Comparison of ENCODE assay signal across 28 mouse cellular contexts in genomic region chr15:103535786-103536185, GRCm38 (mm10). TPM values are rescaled to one million over a fixed set of nuclear protein-coding genes. Genes with fewer than 3 reads are reported as not detected.
DNase-seq lines count a peak whose midpoint lies in the region; ATAC-seq lines count a peak whose summit lies in the region.
"Had no signal": no experiment of that assay in that cellular context is flagged by ENCODE, and none has a peak within 500 bp of the region (broad histone marks: within the 10 kb centered on the region; RNA-seq: fewer than 3 reads in every experiment).

No protein-coding gene starts in this region.

- 0 out of 2 replicates have a peak overlapping the region, but pooled peaks have one; percentile 1 for H3K4me2 ChIP-seq in midbrain, embryonic 13.5 days (replicated peaks)

- H3K36me3 ChIP-seq in heart, embryonic 10.5 days = 0 out of 2 replicates have a peak, but pooled peaks cover 3% of the 10 kb centered on the region
- H3K36me3 ChIP-seq in midbrain, embryonic 13.5 days = 0 out of 2 replicates have a peak, but pooled peaks cover 4% of the 10 kb centered on the region
- 0 out of 2 replicates have a peak, but pooled peaks cover 3% of the 10 kb centered on the region for H3K36me3 ChIP-seq in midbrain, embryonic 10.5 days
- no peaks in the 10 kb centered on the region for H3K36me3 ChIP-seq in limb, embryonic 10.5 days
- H3K36me3 ChIP-seq: embryonic facial prominence, embryonic 13.5 days; neural tube, embryonic 12.5 days had no signal

- H3K4me1 ChIP-seq in heart, embryonic 10.5 days = peaks cover 44% of the 10 kb centered on the region
- H3K4me1 ChIP-seq in midbrain, embryonic 13.5 days (replicated peaks) = peaks cover 42% of the 10 kb centered on the region
- H3K4me1 ChIP-seq in midbrain, embryonic 10.5 days = peaks cover 54% of the 10 kb centered on the region
- peaks cover 25% of the 10 kb centered on the region for H3K4me1 ChIP-seq in limb, embryonic 10.5 days

- H3K27ac ChIP-seq in heart, embryonic 10.5 days = peak overlapping the region; percentile 52; the same call in 1 of the 2 replicates
- H3K27ac ChIP-seq in midbrain, embryonic 13.5 days = no peak overlapping the region
- no peak overlapping the region for H3K27ac ChIP-seq in midbrain, embryonic 10.5 days (replicated peaks)
- H3K27ac ChIP-seq in limb, embryonic 10.5 days = no peak overlapping the region
- H3K27ac ChIP-seq: embryonic facial prominence, embryonic 13.5 days; neural tube, embryonic 12.5 days had no signal

- peaks cover 53% of the 10 kb centered on the region for H3K27me3 ChIP-seq in heart, embryonic 10.5 days (ENCODE audit: insufficient read depth, poor library complexity, severe bottlenecking)
- 0 out of 2 replicates have a peak, but pooled peaks cover 5% of the 10 kb centered on the region for H3K27me3 ChIP-seq in midbrain, embryonic 13.5 days
- H3K27me3 ChIP-seq in midbrain, embryonic 10.5 days (ENCODE audit: low read depth, poor library complexity, severe bottlenecking) = peaks cover 57% of the 10 kb centered on the region
- peaks cover 73% of the 10 kb centered on the region for H3K27me3 ChIP-seq in limb, embryonic 10.5 days (ENCODE audit: low read depth, poor library complexity, severe bottlenecking)
- H3K27me3 ChIP-seq: CH12.LX had no signal

- H3K9ac ChIP-seq in midbrain, embryonic 13.5 days (replicated peaks) = no peak overlapping the region
- H3K9ac ChIP-seq: embryonic facial prominence, embryonic 13.5 days had no signal

- no peak for ATAC-seq in midbrain, embryonic 13.5 days
- ATAC-seq: forebrain, embryonic 16.5 days had no signal

- peak; percentile 56 for DNase-seq in heart, embryonic 10.5 days (ENCODE audit: low spot score)
- DNase-seq in heart, adult 18-20 months = no peak
- DNase-seq in kidney, adult 11 months = peak; percentile 30
- no peak for DNase-seq in kidney, postnatal 14 days
- no peak for DNase-seq in midbrain, embryonic 10.5 days (ENCODE audit: low spot score)
- peak; percentile 8 for DNase-seq in limb, embryonic 10.5 days (ENCODE audit: low spot score)
- DNase-seq: adrenal gland, postnatal 14 days; cerebellum, adult 11 months; heart, postnatal 10 days; kidney, adult 18-20 months; layer of hippocampus, postnatal 36 days; liver; lung, adult 18-20 months; lung, postnatal 14 days; right cerebral cortex, adult 18-20 months; thymus, postnatal 25 days had no signal

- H3K4me3 ChIP-seq in heart, embryonic 10.5 days = no peak overlapping the region
- H3K4me3 ChIP-seq in midbrain, embryonic 13.5 days (replicated peaks) = no peak overlapping the region
- H3K4me3 ChIP-seq in midbrain, embryonic 10.5 days = no peak overlapping the region
- H3K4me3 ChIP-seq in limb, embryonic 10.5 days = no peak overlapping the region
- H3K4me3 ChIP-seq: neural tube, embryonic 12.5 days had no signal

- 55% methylated on average over 1 of the region's 1 CpGs for WGBS in heart, embryonic 10.5 days
- WGBS in midbrain, embryonic 13.5 days = 75% methylated on average over 1 of the region's 1 CpGs
- WGBS in midbrain, embryonic 10.5 days = 71% methylated on average over 1 of the region's 1 CpGs
- WGBS in limb, embryonic 10.5 days = 75% methylated on average over 1 of the region's 1 CpGs

- no peaks in the 10 kb centered on the region for H3K9me3 ChIP-seq in heart, embryonic 10.5 days
- H3K9me3 ChIP-seq in midbrain, embryonic 13.5 days = no peaks in the 10 kb centered on the region
- no peaks in the 10 kb centered on the region for H3K9me3 ChIP-seq in midbrain, embryonic 10.5 days (replicated peaks)
- no peaks in the 10 kb centered on the region for H3K9me3 ChIP-seq in limb, embryonic 10.5 days (replicated peaks)
- H3K9me3 ChIP-seq: embryonic facial prominence, embryonic 13.5 days; neural tube, embryonic 12.5 days had no signal

RNA-seq across cellular contexts. Expression of gene Ppp1r1a, which starts 2.0 kb away (rescaled TPM):
- 57.4 and 77.3 TPM in 2 replicates for polyA plus RNA-seq in heart, embryonic 10.5 days (2016; fragmentation: Nextera tagmentation; extraction: Ambion mirVana)
- total RNA-seq in heart, adult 18-20 months (2021) = 10 to 100 TPM in 1 of 2 experiments, 1 to 10 TPM in 1; 9.9 to 10.1 TPM
- 84.8 and 86.8 TPM in 2 replicates for polyA plus RNA-seq in midbrain, embryonic 13.5 days (2015; fragmentation: Nextera tagmentation; extraction: Ambion mirVana)
- polyA plus RNA-seq in midbrain, embryonic 10.5 days (2016; fragmentation: Nextera tagmentation; extraction: Ambion mirVana) = 38.3 and 46.7 TPM in 2 replicates
- polyA plus RNA-seq in limb, embryonic 10.5 days (2016; fragmentation: Nextera tagmentation; extraction: Ambion mirVana) = 3.5 and 6.5 TPM in 2 replicates
- total RNA-seq: CH12.LX; megakaryocyte, adult 5-6 weeks; MEL; monocyte, adult 5-6 weeks had no signal

RNA-seq across cellular contexts. Expression of gene Glycam1, which starts 29.1 kb away (rescaled TPM):
- not detected in 2 replicates for polyA plus RNA-seq in heart, embryonic 10.5 days (2016; fragmentation: Nextera tagmentation; extraction: Ambion mirVana)
- total RNA-seq in heart, adult 18-20 months (2021) = 100 to 1,000 TPM in 1 of 2 experiments, not detected in 1; 120 TPM
- polyA plus RNA-seq in midbrain, embryonic 13.5 days (2015; fragmentation: Nextera tagmentation; extraction: Ambion mirVana) = not detected in 2 replicates
- polyA plus RNA-seq in midbrain, embryonic 10.5 days (2016; fragmentation: Nextera tagmentation; extraction: Ambion mirVana) = not detected in 2 replicates
- polyA plus RNA-seq in limb, embryonic 10.5 days (2016; fragmentation: Nextera tagmentation; extraction: Ambion mirVana) = not detected in 2 replicates
- total RNA-seq: adrenal gland, postnatal 14 days; CH12.LX; gastrocnemius, adult 18-20 months; gastrocnemius, postnatal 4 days; heart, postnatal 10 days; left cerebral cortex, postnatal 36 days; megakaryocyte, adult 5-6 weeks; MEL; monocyte, adult 5-6 weeks had no signal
- polyA plus RNA-seq: embryonic facial prominence, embryonic 13.5 days; forebrain, embryonic 16.5 days; neural tube, embryonic 12.5 days; testis, adult 2 months had no signal

RNA-seq across cellular contexts. Expression of gene Pde1b, which starts 33.0 kb away (rescaled TPM):
- polyA plus RNA-seq in heart, embryonic 10.5 days (2016; fragmentation: Nextera tagmentation; extraction: Ambion mirVana) = 3.8 and 4.4 TPM in 2 replicates
- total RNA-seq in heart, adult 18-20 months (2021) = 1 to 10 TPM in 1 of 2 experiments, under 1 TPM in 1; 0.87 to 1.6 TPM
- polyA plus RNA-seq in midbrain, embryonic 13.5 days (2015; fragmentation: Nextera tagmentation; extraction: Ambion mirVana) = 67.5 and 70.8 TPM in 2 replicates
- 26.4 and 33.1 TPM in 2 replicates for polyA plus RNA-seq in midbrain, embryonic 10.5 days (2016; fragmentation: Nextera tagmentation; extraction: Ambion mirVana)
- 2.0 and 2.9 TPM in 2 replicates for polyA plus RNA-seq in limb, embryonic 10.5 days (2016; fragmentation: Nextera tagmentation; extraction: Ambion mirVana)

Comparison
In these comparisons a context has a peak if more than half of its experiments do, and no peak if none do; other contexts are left out.
1. DNase-seq: peak in heart, embryonic 10.5 days (single experiment), kidney, adult 11 months (single experiment) and limb, embryonic 10.5 days (single experiment); none in heart, adult 18-20 months (0 of 2), kidney, postnatal 14 days (single experiment) and midbrain, embryonic 10.5 days (single experiment).